Mouse (Mus musculus) lung, postnatal 14 days (tissue): Measurements from ENCODE around the gene Apom.

Experiments used
- DNase-seq: peaks from one replicate; pipeline ENCODE4 v3.0.0; 2021

Gene Apom

DNA sequence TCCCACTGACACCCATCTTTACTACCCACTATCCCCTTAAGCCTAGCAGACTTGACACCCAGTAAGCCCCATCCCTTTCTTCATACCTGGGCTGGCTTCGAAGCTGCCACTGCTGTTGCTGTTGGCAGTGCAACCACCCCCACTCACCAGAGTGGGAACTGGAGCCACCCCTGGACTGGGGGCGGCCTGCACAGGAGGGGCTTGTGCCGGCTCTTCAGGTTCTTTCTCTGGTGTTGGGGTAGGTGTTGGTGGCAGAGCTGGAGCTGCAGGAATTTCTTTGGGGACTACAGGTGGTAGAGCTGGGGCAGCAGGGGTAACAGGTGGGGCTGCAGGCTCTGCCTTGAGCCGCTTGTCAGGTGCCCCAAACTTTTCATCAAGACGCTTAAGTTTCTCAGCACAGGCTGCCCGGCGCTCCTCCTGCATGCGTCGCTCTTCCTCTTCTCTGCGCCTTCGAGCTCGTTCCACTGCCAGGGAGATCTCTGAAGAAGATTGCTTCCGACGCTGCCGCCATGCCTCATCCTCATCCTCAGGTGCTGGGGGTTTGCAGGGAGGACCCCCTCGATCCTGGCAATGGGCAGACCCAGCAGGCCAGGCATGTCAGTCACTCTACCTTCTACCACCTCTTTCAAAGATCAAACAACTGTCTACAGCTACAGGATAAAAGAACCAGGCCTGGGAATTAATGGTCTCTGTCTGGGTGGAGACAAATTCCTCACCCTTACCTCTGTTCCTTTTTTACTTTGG lies 27.2 kb upstream of the Apom start:
- DNase-seq, result no peak

- DNase-seq, result no peak
Measured at GRCm38 (mm10) chr17:35157661-35158175, 25.9 kb upstream of the Apom start.

DNA sequence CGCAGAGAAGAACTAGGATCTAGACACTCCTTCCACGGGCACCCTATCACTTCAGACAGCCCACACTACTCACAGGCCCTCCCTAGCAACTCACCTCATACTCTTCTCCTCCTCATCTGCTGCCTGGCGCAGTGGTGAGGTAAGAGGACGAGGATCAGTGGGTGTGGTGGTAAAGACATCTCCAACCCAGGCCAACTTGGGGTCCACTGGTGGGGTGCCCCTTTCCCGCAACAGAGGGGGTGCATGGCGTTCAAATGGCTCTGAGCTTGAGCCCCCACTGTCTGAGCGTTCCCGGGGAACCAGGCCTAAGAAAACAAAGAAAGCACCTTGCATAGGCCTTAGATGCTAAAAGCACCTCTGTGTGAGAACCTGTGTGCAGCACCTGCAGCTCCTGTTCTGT lies 25.4 kb upstream of the Apom start:
- DNase-seq, result no peak

- DNase-seq, result no peak
Measured at GRCm38 (mm10) chr17:35156461-35157200, 24.8 kb upstream of the Apom start.

GRCm38 (mm10) chr17:35155451-35155850 lies 23.6 kb upstream of the Apom start:
- no peak for DNase-seq

- no peak for DNase-seq
Measured at GRCm38 (mm10) chr17:35154616-35155015, 22.8 kb upstream of the Apom start.

- DNase-seq, result no peak
Measured at GRCm38 (mm10) chr17:35153931-35154330, 22.1 kb upstream of the Apom start.

GRCm38 (mm10) chr17:35153077-35153476 lies 21.2 kb upstream of the Apom start:
- no peak for DNase-seq

- no peak for DNase-seq
Measured at GRCm38 (mm10) chr17:35152121-35152520, 20.3 kb upstream of the Apom start.

GRCm38 (mm10) chr17:35147922-35148639 lies 16.2 kb upstream of the Apom start:
- DNase-seq, result no peak

DNA sequence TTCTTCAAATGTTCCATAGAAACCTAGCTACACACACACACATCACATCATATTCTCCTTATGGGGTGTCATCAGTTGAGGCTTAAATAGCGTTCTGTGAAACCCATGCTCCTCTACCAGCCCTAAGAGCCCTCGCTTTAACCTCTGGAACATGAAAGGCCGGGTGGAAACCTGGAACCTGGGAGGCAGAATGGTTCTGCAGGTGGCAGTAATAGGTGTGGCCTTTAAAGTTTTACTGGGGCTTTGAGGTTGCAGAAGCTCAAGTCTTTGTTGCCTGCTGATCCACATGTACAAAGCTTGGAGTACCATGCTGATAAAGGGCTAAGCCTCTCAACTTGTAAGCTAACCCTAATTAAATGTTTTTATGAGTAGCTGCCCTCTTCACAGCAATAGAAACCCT lies 15.5 kb upstream of the Apom start:
- DNase-seq, result no peak

GRCm38 (mm10) chr17:35146139-35146538 lies 14.3 kb upstream of the Apom start:
- DNase-seq, result no peak

GRCm38 (mm10) chr17:35141971-35142370 lies 10.1 kb upstream of the Apom start:
- no peak for DNase-seq

GRCm38 (mm10) chr17:35140490-35140996 lies 8.7 kb upstream of the Apom start:
- no peak for DNase-seq

DNA sequence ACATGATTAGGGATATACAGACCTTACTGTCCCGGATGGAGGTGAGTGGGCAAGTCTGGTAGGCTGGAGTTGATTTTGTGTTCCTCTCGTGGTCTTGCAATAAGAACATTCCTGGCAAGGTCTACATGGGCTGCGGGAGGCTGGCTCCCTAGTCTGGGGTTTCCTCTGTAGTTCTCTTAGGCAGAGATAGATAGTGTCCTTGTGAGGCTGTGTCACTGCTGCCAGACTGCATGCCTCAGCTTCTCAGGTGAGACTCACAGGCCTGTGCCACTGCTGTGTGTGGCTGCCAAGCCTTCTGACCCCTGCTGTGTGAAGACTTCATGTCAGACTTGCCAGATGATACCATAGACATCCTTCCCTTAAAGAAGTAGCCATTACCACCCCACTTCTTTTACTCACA lies 7.4 kb upstream of the Apom start:
- no peak for DNase-seq

DNA sequence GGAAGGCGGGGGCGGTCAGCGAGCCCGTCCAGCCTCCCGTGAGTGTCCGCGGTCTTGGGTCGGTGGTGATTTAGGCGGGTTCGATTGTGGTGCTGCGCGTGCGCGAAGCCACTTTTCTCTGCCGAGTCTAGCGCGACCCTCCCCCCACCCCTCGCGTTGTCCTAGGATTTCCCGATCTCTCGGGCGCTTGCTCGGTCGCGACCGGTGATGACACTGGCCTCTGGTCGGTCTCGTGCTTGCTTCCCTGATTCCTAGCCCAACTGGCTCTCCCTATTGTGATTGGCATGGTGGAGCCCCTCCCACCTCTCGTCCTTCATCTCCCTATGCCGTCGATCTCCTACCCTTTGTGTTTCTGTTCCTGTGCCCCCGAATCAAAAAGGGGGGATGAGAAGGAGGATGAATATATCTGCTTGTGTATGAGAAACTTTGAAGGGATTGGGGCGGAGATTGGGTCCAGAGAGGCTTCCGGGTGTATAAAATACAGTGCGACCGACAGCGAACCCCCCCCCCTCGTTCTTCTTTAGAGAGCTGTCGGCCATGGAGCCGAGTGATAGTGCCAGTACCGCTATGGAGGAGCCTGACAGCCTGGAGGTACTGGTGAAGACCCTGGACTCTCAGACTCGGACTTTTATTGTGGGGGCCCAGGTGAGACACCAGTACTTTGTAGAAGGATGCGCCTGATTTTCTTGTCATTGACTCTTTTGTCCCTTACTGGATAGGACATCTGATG lies 3.9 kb upstream of the Apom start:
- no peak for DNase-seq

DNA sequence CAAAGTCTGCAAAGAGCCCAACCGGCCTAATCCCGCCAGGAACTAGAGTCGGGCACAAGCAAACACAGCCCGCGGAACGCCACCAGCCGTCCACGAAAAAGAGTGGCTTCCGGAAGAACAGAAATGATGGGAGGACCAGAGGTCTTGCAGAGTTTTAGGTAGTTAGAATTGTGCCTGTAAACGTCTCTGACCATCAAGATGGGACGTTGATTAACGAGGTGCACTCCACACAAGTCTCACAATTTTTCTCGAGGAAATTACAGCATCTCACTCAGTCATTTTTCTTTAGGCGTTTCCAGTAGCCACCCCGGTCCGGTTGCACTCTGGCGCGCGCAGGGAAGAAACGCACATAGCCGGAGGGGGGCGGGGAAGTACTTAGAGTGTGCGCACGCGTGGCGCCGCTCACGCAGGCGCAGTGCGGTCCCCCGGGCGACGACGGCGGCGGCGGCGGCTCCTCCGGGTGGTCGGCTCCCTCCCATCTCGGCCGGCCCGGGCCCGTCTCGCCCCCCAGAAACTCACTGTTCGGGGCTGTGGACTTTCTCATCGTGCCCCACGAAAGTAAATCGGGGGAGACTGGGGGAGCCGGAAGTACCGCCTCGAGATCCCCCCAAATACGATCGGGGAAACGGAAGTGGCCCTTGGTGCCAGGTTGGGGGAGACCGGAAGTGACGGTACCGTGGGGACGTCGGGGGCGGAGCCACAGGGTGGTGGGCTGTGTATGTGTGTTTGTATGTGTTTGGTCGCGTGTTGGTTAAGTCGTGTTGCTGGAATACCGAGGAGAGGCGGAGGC lies 3.1 kb upstream of the Apom start, which contains the start of gene Bag6:
Gene Bag6, plus strand, starts transcription at position 378 of the 790 bp plus-strand sequence.
- peak; percentile 95 for DNase-seq

DNA sequence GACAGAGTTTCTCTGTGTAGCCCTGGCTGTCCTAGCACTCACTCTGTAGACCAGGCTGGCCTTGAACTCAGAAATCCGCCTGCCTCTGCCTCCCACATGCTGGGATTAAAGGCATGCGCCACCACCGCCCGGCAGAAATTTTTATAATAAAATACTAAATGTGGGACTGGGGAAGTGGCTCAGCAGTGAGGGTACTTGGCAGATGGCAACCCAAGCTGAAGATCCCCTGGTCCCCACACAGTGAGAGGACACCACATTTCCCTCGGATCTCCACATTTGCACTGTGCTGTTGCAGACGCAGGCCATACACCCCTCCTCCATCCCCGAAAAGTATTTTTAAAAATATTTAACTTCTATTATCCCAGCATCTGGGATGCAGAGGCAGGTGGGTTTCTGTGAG lies 1.7 kb upstream of the Apom start:
- no peak for DNase-seq

DNA sequence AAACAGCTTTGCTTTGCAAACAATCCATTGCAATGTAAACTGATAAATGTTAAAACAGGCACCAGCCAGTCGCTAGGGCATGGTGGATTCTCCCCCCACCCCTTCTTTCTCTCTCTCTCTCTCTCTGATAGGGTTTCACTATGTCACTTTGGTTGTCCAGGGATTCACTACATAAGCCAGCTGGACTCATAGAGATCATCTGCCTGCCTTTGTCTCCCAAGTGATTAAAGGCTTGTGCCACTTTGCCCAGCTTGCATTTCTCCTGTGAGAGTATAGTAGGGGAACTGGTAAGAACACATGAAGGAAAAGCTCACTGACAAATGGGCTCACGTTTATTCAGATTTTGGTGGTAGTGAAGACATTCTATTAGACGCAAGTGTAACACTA lies 317 bp upstream of the Apom start:
- no peak for DNase-seq

DNA sequence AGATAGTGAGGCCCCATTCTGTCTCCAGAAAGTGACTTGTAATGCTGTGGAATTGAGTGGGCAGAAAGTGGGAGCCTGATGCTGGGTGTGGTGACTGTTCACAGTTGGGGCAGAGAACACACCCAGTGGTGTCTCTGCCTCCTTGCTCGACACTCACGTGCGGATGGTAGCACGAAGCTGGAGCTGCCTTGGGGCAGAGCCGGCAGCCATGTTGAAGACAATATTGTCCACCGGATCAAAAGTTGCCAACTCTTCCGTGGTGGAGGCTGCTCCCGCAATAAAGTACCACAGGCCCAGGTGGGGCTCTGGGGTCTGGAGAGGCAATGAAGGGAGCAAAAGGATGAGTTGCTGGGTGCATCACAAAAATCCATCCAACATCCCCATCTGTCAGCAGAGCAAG lies 812 bp downstream of the Apom start:
- no peak for DNase-seq

- DNase-seq, result no peak
Measured at GRCm38 (mm10) chr17:35128996-35129395, 2.9 kb downstream of the Apom start.

GRCm38 (mm10) chr17:35127017-35127416 lies 4.8 kb downstream of the Apom start:
- no peak for DNase-seq
